Mouse (Mus musculus): Measurements from ENCODE around the gene Defb35. TPM values are rescaled to one million over a fixed set of nuclear protein-coding genes. Genes with fewer than 3 reads are reported as not detected.

The Defb35 gene
- total RNA-seq (2023) = not detected

GRCm38 (mm10) chr8:21938052-21938451 is at the start of gene Defb35:
Gene Defb35, plus strand, starts transcription at chr8:21938352.

DNA sequence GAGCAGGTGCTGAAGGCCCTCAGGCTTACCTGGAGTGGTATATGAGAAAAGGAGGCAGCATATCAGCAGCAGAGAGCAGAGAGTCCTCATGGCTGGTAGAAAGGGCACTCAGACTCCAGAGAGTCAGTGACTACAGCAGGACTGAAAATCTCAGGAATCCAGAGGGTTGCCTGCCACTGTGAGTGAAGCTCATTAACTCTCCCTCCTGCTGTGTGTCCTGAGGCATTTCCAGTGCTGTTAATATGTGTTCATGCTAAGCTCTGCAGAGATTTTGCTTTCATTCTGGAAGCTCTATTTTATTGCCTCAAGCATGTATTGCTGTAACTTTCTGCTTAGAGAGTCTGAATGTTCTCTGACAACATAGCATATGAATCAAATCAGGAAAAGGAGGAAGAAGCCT is 31.9 kb upstream of the Defb35 start, which contains the start of gene Defb11:
Gene Defb11, minus strand, starts transcription at position 123 of the 400 bp plus-strand sequence.

GRCm38 (mm10) chr8:21932610-21933009 is 5.5 kb upstream of the Defb35 start, which contains the start of gene Defb15:
Gene Defb15, minus strand, starts transcription at chr8:21932710.

DNA sequence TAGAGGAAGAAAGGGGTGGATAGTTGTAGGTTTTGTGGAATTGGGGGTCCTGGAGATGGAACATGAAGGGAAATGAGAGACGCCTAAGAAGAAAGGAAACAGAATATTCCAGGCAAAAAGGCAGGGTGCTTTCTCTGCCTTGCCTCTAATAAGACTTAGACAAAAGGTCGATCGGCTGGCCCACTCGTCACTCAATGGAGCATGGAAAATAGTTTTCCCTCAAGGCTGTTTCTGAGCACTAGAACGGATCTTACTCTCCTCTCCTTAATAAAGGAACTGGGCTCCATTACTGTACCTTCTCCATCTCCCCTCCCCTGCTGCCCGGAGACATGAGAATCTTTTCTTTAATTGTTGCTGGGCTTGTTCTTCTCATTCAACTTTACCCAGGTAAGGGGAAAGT is 8.3 kb downstream of the Defb35 start, which contains the start of gene Defb13:
Gene Defb13, plus strand, starts transcription at position 301 of the 400 bp plus-strand sequence.

GRCm38 (mm10) chr8:21958414-21958813 is 20.3 kb downstream of the Defb35 start, which contains the start of gene Fam90a1a:
Gene Fam90a1a, plus strand, starts transcription at chr8:21958714.

DNA sequence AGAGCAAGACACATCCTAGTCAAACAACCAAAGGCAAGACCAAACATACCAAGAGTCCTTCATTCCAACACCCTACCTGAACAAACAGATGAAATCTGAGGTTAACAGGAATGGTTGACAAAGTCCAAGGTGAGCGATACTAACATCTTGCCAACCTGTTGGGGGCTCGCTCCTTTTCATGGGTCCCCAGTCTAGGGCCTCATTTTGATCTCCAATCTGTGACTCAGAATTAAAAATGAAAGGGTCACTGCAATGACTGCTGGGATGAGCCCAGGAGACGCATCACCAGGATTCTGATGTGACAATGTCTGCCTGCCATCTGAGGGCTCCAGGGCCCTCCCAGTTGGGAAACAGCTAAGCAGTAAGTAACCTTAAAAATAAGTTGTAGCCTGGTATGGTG is 31.3 kb downstream of the Defb35 start, which contains the start of gene Ccdc70:
Gene Ccdc70, plus strand, starts transcription at position 301 of the 400 bp plus-strand sequence.

Other genes starting within 250 kb of the Defb35 start
- gene AY761184, start 234.7 kb upstream of the Defb35 start, total RNA-seq (2023) = not detected
- gene Defa24, start 203.9 kb upstream of the Defb35 start, total RNA-seq (2023) = not detected
- not detected for gene Defb50, start 114.8 kb upstream of the Defb35 start, total RNA-seq (2023)
- not detected for gene Defb2, start 98.4 kb upstream of the Defb35 start, total RNA-seq (2023)
- not detected for gene Defb10, start 79.5 kb upstream of the Defb35 start, total RNA-seq (2023)
- not detected for gene Defb9, start 52.9 kb upstream of the Defb35 start, total RNA-seq (2023)
- not detected for gene Defb11, start 31.9 kb upstream of the Defb35 start, total RNA-seq (2023)
- gene Defb15, start 5.6 kb upstream of the Defb35 start, total RNA-seq (2023) = not detected
- not detected for gene Defb13, start 8.4 kb downstream of the Defb35 start, total RNA-seq (2023)
- gene Fam90a1a, start 20.4 kb downstream of the Defb35 start, total RNA-seq (2023) = not detected
- gene Ccdc70, start 31.4 kb downstream of the Defb35 start, total RNA-seq (2023) = not detected
- gene Atp7b, start 122.0 kb downstream of the Defb35 start, total RNA-seq (2023) = under 1 TPM; 0.09 to 0.18 TPM
- 10 to 100 TPM in 1 of 2 experiments, 1 to 10 TPM in 1; 9.1 to 13.5 TPM for gene Alg11, start 122.4 kb downstream of the Defb35 start, total RNA-seq (2023)
- gene Nek5, start 186.7 kb downstream of the Defb35 start, total RNA-seq (2023) = not detected
- gene Nek3, start 228.1 kb downstream of the Defb35 start, total RNA-seq (2023) = 1 to 10 TPM; 2.9 to 3.1 TPM
- gene Ckap2, start 247.5 kb downstream of the Defb35 start, total RNA-seq (2023) = under 1 TPM; 0.73 to 0.92 TPM